Mouse (Mus musculus) left cerebral cortex, adult 9 months (tissue): Measurements from ENCODE around the gene Wfdc21.

Source experiments
- DNase-seq, 2 experiments: peaks; one replicate each; pipeline ENCODE4 v3.0.0; 2022; ENCODE audit warnings: low spot score in 2 of 2

The Wfdc21 gene

DNA sequence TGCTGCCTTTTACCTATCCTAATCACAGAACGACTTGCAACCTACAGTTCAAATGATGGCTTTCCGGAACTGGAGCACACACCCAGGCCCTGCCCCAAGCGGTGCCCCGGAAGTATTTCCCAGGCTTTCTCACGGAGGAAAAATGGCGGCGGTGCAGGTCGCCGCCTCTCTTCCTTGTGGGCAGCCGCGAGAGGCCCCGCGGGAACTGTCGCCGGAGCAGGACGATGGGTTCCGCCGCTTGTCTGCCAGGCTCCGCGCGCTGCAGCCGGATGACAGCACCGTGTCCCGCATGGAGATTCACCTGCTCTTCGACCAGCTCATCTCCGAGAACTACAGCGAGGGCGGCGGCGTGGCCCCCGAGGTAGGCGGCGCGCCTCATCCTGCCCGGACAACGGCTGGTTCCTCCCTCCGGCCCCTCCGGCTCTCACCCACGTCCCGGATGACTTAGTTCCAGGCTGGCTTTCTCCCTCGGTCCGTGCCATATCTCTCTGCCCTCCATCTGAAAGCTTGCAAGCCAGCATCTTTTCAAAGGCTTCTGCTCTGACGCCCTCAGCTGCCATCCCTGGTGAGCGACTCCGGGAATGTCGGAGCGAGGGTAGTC is 6.9 kb downstream of the Wfdc21 start, which contains the start of gene Heatr6:
TSS of gene Heatr6 (plus strand) at position 116 of the 601 bp plus-strand sequence.
- DNase-seq, result peak; percentile 77 to 91

DNA sequence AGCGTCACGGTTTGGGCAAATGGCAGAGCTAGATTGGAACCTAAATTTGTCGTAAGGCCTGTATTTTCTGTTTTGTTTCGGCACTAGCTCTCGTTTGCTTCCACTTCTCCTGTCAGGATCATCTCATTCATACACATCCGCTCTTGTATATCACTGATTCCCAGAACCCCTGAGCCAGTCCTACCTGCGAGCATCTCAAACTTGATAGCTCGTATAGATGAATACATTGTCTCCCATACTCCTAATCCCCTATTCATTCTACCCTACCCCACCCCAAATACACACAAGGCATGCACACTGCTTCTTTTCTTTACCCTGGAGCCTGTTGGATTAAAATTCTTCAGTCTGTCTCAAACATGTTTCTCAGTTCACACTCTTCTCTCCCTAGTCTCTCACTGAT is 7.5 kb downstream of the Wfdc21 start:
- no peak for DNase-seq

- no peak for DNase-seq
Observed at GRCm38 (mm10) chr11:83767306-83767705, 20.6 kb downstream of the Wfdc21 start.

GRCm38 (mm10) chr11:83768976-83769375 is 22.2 kb downstream of the Wfdc21 start:
- no peak for DNase-seq

DNA sequence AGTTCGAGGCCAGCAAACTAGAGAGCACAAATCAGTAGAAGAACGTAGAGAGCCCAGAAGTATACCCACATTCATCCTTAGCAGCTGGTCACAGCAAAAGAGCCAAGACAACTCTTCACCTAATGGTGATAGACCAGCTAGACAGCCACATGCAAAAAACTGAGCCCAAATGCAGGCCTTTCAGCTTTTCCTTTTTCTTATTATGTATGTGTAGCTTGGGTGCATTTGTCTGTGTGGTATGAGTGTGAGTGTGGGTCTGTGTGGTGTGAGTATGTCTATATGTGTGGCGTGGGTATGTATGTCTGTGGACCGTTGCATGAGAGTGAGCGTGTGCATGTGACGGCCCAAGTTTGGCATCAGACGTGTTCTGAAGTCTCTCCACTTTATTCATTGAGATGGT is 24.3 kb downstream of the Wfdc21 start:
- DNase-seq, result no peak

GRCm38 (mm10) chr11:83772341-83772740 is 25.6 kb downstream of the Wfdc21 start:
- no peak for DNase-seq

- DNase-seq, result no peak
Observed at GRCm38 (mm10) chr11:83773691-83774090, 27.0 kb downstream of the Wfdc21 start.

- no peak for DNase-seq
Observed at GRCm38 (mm10) chr11:83774324-83774723, 27.6 kb downstream of the Wfdc21 start.

GRCm38 (mm10) chr11:83776798-83777197 is 30.1 kb downstream of the Wfdc21 start:
- no peak for DNase-seq

DNA sequence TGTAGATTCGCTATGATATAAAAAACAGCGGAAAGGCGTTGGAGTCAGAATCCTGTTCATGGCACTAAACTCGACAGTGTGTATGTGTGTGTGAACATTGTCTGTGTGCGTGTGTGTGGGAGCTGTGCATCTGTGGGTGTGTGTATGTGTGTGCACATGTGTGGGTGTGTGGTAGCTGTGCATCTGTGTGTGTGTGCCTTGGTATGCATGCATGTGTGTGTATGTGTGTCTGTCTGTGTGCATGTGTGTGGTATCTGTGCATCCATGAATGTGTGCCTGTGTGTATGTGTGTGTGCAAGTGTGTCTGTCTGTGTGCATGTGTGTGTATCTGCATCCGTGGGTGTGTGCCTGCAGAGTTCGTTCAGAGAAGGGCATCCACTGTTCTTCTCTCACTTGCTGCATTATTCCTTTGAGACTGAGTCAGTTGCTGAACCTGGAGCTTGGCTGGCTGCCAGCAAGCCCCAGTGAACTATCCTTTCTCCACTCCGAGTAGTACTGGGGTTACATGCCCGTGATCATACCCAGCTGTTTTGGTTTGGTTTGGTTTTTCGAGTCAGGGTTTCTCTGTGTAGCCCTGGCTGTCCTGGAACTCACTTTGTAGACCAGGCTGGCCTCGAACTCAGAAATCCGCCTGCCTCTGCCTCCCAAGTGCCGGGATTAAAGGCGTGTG is 37.3 kb downstream of the Wfdc21 start:
- no peak for DNase-seq

GRCm38 (mm10) chr11:83784661-83785060 is 37.9 kb downstream of the Wfdc21 start:
- peak in 1 of 2 experiments; percentile 37 for DNase-seq

- DNase-seq, result peak in 1 of 2 experiments; percentile 61
Observed at GRCm38 (mm10) chr11:83785366-83785765, 38.6 kb downstream of the Wfdc21 start.

GRCm38 (mm10) chr11:83786835-83787234 is 40.1 kb downstream of the Wfdc21 start:
- no peak for DNase-seq

GRCm38 (mm10) chr11:83787401-83788021 is 40.8 kb downstream of the Wfdc21 start:
- no peak for DNase-seq

DNA sequence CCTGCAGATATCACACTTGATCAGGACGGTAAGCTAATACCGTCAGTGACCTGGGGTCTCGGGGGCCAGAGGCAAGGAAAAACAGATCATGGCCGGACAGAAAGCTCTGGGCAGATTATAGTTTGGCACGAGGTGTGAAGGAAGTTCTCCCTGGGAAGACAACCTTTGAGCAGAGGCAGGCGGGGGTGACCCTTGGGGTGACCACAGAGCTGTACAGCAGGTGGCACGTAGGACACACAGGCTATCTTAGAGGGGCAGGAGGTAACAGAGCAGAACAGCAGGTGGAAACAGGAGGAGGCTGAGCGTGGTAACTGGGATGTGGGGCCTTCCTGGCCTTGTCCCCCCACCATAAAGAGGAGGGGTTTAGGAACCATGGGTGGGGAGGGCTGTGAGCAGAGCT is 41.6 kb downstream of the Wfdc21 start:
- no peak for DNase-seq

DNA sequence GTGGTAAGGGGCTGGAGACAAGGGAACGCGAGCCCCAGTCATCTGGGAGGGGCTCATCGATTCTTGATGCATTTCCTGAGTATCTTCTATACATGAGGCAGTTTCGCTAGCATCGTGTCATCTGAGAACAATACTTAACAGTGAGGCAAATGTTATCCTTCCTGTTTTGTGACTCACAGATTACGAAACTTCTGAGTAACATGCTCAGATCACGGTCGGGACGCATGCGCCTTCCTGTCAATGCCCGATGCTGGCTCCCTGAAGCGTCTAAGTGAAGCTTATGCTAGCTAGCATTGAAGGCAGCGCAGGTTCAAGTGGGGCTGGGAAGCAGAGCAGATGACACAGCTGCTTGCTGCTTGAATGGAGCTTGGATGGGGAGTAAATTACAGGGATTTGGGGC is 42.5 kb downstream of the Wfdc21 start:
- no peak for DNase-seq

GRCm38 (mm10) chr11:83791133-83791532 is 44.4 kb downstream of the Wfdc21 start:
- DNase-seq, result no peak

- no peak for DNase-seq
Observed at GRCm38 (mm10) chr11:83792316-83792914, 45.7 kb downstream of the Wfdc21 start.

GRCm38 (mm10) chr11:83793264-83793663 is 46.5 kb downstream of the Wfdc21 start:
- DNase-seq, result no peak

- no peak for DNase-seq
Observed at GRCm38 (mm10) chr11:83796112-83796511, 49.4 kb downstream of the Wfdc21 start.

DNA sequence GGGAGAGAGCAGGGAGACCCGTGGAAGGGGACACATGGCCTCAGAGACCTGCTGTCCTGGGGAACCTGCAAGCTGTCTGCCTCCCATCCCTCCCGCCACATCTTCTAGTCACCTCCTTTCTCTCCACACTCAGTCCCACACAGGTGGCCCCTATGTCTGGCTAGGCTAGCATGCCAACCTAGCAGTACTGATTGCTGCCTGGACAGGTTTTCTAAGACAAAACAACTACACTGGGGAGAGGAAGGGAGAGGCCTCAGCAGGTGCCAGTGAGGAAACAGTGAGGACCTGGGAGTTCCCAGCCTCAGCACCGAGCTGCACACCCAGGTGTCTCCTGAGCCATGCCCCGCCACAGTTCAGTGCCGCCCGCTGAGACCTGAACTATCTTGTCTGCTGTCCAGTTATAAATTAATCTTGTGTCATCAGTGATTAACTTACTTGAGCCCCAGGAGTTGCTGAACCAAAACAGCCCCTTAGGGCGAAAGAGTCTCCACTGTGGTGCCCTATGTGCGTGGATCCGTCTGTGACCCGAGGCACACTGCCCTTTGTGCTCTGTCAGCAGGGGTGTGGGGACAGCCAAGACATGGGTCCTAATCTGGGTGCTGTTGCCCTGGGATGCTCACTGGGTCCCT is 50.4 kb downstream of the Wfdc21 start:
- DNase-seq, result no peak

DNA sequence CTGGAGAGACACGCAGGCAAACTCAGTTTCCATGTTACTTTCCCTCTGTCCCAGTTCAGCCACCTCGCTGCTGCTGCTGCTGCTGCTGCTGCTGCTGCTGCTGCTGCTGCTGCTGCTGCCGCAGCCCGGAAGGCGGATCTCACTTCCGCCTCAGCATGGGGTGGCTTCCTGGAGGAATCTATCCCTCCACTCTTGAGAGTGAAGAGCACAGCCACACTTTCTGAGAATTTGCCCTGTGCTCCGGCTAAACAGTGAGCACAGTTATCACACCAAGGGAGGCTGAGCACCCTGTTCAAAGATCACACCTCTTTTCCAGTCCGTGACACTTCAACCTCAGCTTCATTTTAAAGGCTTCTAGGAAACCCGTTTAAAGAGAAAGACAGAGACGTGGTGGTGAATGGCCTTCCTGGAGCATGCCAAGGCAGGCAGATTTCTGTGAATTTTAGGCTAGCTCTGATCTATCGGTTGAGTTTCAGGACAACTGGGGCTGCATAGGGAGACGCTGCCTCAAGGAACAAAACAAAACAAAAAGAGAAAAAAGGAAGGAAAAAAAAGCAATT is 53.2 kb downstream of the Wfdc21 start:
- no peak for DNase-seq
